Mouse (Mus musculus) embryonic facial prominence, embryonic 15.5 days (tissue): ENCODE data around the gene Tmem129. TPM values are rescaled to one million over a fixed set of nuclear protein-coding genes. Genes with fewer than 3 reads are reported as not detected.

Experiments used
- ATAC-seq: fragments of 200-750 bp; cut with Nextera tagmentation; 2 replicates; pipeline ENCODE4 v1.8.0; 2017; ENCODE audit warnings: low read depth, moderate TSS enrichment; ENCODE audit not compliant: insufficient number of reproducible peaks, low FRiP score, low TSS enrichment
- H3K27ac ChIP-seq: fragments of 300-500 bp; sonication (generic); replicated peaks from 2 replicates; pipeline ENCODE4 v1.5.1; 2015; ENCODE audit warnings: mild to moderate bottlenecking, inconsistent platforms
- H3K27me3 ChIP-seq: fragments of 300-500 bp; sonication (generic); 2 replicates; pipeline ENCODE4 v1.6.1; 2015; ENCODE audit warnings: inconsistent platforms
- H3K36me3 ChIP-seq: fragments of 300-500 bp; sonication (generic); 2 replicates; pipeline ENCODE4 v1.6.1; 2015; ENCODE audit warnings: mild to moderate bottlenecking, inconsistent platforms
- H3K4me1 ChIP-seq: fragments of 300-500 bp; sonication (generic); 2 replicates; pipeline ENCODE4 v1.6.1; 2015; ENCODE audit warnings: inconsistent platforms
- H3K4me2 ChIP-seq: fragments of 300-500 bp; sonication (generic); replicated peaks from 2 replicates; pipeline ENCODE4 v1.6.1; 2015; ENCODE audit warnings: mild to moderate bottlenecking, inconsistent platforms
- H3K4me3 ChIP-seq: fragments of 300-500 bp; sonication (generic); replicated peaks from 2 replicates; pipeline ENCODE4 v1.5.1; 2015; ENCODE audit warnings: mild to moderate bottlenecking, inconsistent platforms
- H3K9ac ChIP-seq: fragments of 300-500 bp; sonication (generic); 2 replicates; pipeline ENCODE4 v1.6.1; 2015; ENCODE audit warnings: inconsistent platforms
- H3K9me3 ChIP-seq: fragments of 300-500 bp; sonication (generic); replicated peaks from 2 replicates; pipeline ENCODE4 v1.6.1; 2016; ENCODE audit warnings: inconsistent platforms
- WGBS: fragments of 180-500 bp; shearing (Covaris S2); methylation state at CpG from one replicate; pipeline ENCODE4 v1.1.7; 2015; 5-methylcytosine and 5-hydroxymethylcytosine counted together
- polyA plus RNA-seq: library from polyadenylated mRNA; unstranded; fragments of >200 nt; fragmentation: Nextera tagmentation; extraction: Ambion mirVana; gene quantifications from 2 replicates; pipeline ENCODE4 v1.2.1, GENCODE M21; 2015

The Tmem129 gene
- 44.2 and 45.1 TPM in 2 replicates for polyA plus RNA-seq

GRCm38 (mm10) chr5:33657787-33658663, at the start of gene Tmem129, which contains the start of gene Tacc3:
Tmem129 (minus strand) TSS chr5:33658416.
Tacc3 (plus strand) TSS chr5:33658128.
- under 1% methylated on average over 60 of the region's 60 CpGs for WGBS
- Histone ChIP-seq H3K36me3 (peaks cover 40% of the 10 kb centered on the region), H3K4me3 (peak within 1 kb of the TSS; percentile 64), H3K4me2 (peak within 1 kb of the TSS; percentile 78), H3K9ac (peak within 1 kb of the TSS; percentile 66), H3K27me3 (no peaks in the 10 kb centered on the region), H3K4me1 (peaks cover 35% of the 10 kb centered on the region), H3K9me3 (no peaks in the 10 kb centered on the region), H3K27ac (peak within 1 kb of the TSS; percentile 97)
- peak; percentile 98 for ATAC-seq

GRCm38 (mm10) chr5:33707163-33707562, 48.9 kb upstream of the Tmem129 start:
- Histone ChIP-seq H3K4me2 (no peak overlapping the region), H3K36me3 (no peaks in the 10 kb centered on the region), H3K27me3 (no peaks in the 10 kb centered on the region), H3K4me1 (peaks cover 19% of the 10 kb centered on the region), H3K9me3 (no peaks in the 10 kb centered on the region), H3K27ac (no peak overlapping the region), H3K9ac (no peak overlapping the region), H3K4me3 (no peak overlapping the region)
- WGBS, result 61% methylated on average over 4 of the region's 4 CpGs
- no peak for ATAC-seq

- no peak for ATAC-seq
- no peak overlapping the region; the same call in 1 of the 2 replicates for H3K27ac ChIP-seq
- no peak overlapping the region for H3K4me2 ChIP-seq
- no peaks in the 10 kb centered on the region for H3K36me3 ChIP-seq
- H3K4me3 ChIP-seq, result no peak overlapping the region
- peaks cover 19% of the 10 kb centered on the region for H3K4me1 ChIP-seq
- H3K27me3 ChIP-seq, result no peaks in the 10 kb centered on the region
- H3K9me3 ChIP-seq, result no peaks in the 10 kb centered on the region
- no peak overlapping the region for H3K9ac ChIP-seq
- 95% methylated on average over 1 of the region's 1 CpGs for WGBS
These were observed 48.1 kb upstream of the Tmem129 start for GRCm38 (mm10) chr5:33706350-33706629.

- no peak for ATAC-seq
- Histone ChIP-seq H3K4me1 (peaks cover 21% of the 10 kb centered on the region), H3K9ac (no peak overlapping the region), H3K4me2 (no peak overlapping the region), H3K27me3 (no peaks in the 10 kb centered on the region), H3K4me3 (no peak overlapping the region), H3K27ac (no peak overlapping the region; the same call in 1 of the 2 replicates), H3K36me3 (no peaks in the 10 kb centered on the region), H3K9me3 (no peaks in the 10 kb centered on the region)
- WGBS, result 40% methylated on average over 9 of the region's 9 CpGs
These were observed 47.6 kb upstream of the Tmem129 start for GRCm38 (mm10) chr5:33705612-33706349.

- no peak overlapping the region for H3K27ac ChIP-seq
- no peaks in the 10 kb centered on the region for H3K36me3 ChIP-seq
- H3K4me3 ChIP-seq, result no peak overlapping the region
- ATAC-seq, result 0 out of 2 replicates have a peak, but pooled peaks have one; percentile 5
- H3K4me2 ChIP-seq, result no peak overlapping the region
- no peaks in the 10 kb centered on the region for H3K27me3 ChIP-seq
- no peaks in the 10 kb centered on the region for H3K9me3 ChIP-seq
- peaks cover 28% of the 10 kb centered on the region for H3K4me1 ChIP-seq
- no peak overlapping the region for H3K9ac ChIP-seq
- WGBS, result 13% methylated on average over 11 of the region's 11 CpGs
These were observed 46.9 kb upstream of the Tmem129 start for GRCm38 (mm10) chr5:33704945-33705611.

GRCm38 (mm10) chr5:33703999-33704398, 45.8 kb upstream of the Tmem129 start:
- no peak overlapping the region for H3K4me3 ChIP-seq
- H3K27ac ChIP-seq, result no peak overlapping the region
- WGBS, result 56% methylated on average over 8 of the region's 8 CpGs
- no peaks in the 10 kb centered on the region for H3K9me3 ChIP-seq
- peaks cover 39% of the 10 kb centered on the region for H3K4me1 ChIP-seq
- no peak overlapping the region for H3K9ac ChIP-seq
- H3K36me3 ChIP-seq, result no peaks in the 10 kb centered on the region
- no peak overlapping the region for H3K4me2 ChIP-seq
- ATAC-seq, result no peak
- no peaks in the 10 kb centered on the region for H3K27me3 ChIP-seq

- Histone ChIP-seq H3K9ac (no peak overlapping the region), H3K4me1 (peaks cover 58% of the 10 kb centered on the region), H3K4me2 (no peak overlapping the region), H3K27me3 (no peaks in the 10 kb centered on the region), H3K27ac (no peak overlapping the region; the same call in 1 of the 2 replicates), H3K36me3 (no peaks in the 10 kb centered on the region), H3K4me3 (no peak overlapping the region), H3K9me3 (no peaks in the 10 kb centered on the region)
- 72% methylated on average over 11 of the region's 11 CpGs for WGBS
- peak; percentile 49; the same call in 1 of the 2 replicates for ATAC-seq
These were observed 43.6 kb upstream of the Tmem129 start for GRCm38 (mm10) chr5:33701832-33702231.

- WGBS, result 38% methylated on average over 13 of the region's 13 CpGs
- no peak overlapping the region for H3K4me2 ChIP-seq
- no peaks in the 10 kb centered on the region for H3K9me3 ChIP-seq
- H3K27ac ChIP-seq, result no peak overlapping the region
- no peak overlapping the region for H3K9ac ChIP-seq
- H3K27me3 ChIP-seq, result 0 out of 2 replicates have a peak, but pooled peaks cover 3% of the 10 kb centered on the region
- no peak for ATAC-seq
- H3K4me1 ChIP-seq, result peaks cover 61% of the 10 kb centered on the region
- no peaks in the 10 kb centered on the region for H3K36me3 ChIP-seq
- no peak overlapping the region for H3K4me3 ChIP-seq
These were observed 41.8 kb upstream of the Tmem129 start for GRCm38 (mm10) chr5:33700010-33700409.

GRCm38 (mm10) chr5:33698669-33699068, 40.5 kb upstream of the Tmem129 start:
- Histone ChIP-seq H3K36me3 (no peaks in the 10 kb centered on the region), H3K4me3 (no peak overlapping the region), H3K27me3 (0 out of 2 replicates have a peak, but pooled peaks cover 3% of the 10 kb centered on the region), H3K4me2 (no peak overlapping the region), H3K4me1 (peaks cover 67% of the 10 kb centered on the region), H3K27ac (peak overlapping the region; percentile 11; the same call in 1 of the 2 replicates), H3K9me3 (no peaks in the 10 kb centered on the region), H3K9ac (no peak overlapping the region)
- 79% methylated on average over 5 of the region's 5 CpGs for WGBS
- ATAC-seq, result no peak

GRCm38 (mm10) chr5:33697947-33698512, 39.8 kb upstream of the Tmem129 start:
- Histone ChIP-seq H3K4me2 (no peak overlapping the region), H3K9me3 (no peaks in the 10 kb centered on the region), H3K27me3 (0 out of 2 replicates have a peak, but pooled peaks cover 3% of the 10 kb centered on the region), H3K9ac (no peak overlapping the region), H3K4me1 (peaks cover 71% of the 10 kb centered on the region), H3K36me3 (no peaks in the 10 kb centered on the region), H3K4me3 (no peak overlapping the region), H3K27ac (peak overlapping the region; percentile 82)
- 22% methylated on average over 13 of the region's 13 CpGs for WGBS
- ATAC-seq, result no peak
